Mouse (Mus musculus) monocyte, adult 2 months (primary cell): ENCODE results near the gene Tbl1xr1.

ENCODE experiments used
- DNase-seq, 2 experiments: peaks; one replicate each; pipeline ENCODE4 v3.0.0; 2022; ENCODE audit warnings: low spot score in 2 of 2, low read depth in 1 of 2

Tbl1xr1 gene

GRCm38 (mm10) chr3:22076561-22076935 lies at the start of gene Tbl1xr1:
TSS of gene Tbl1xr1 (plus strand) at chr3:22076652.
- DNase-seq: peak; percentile 71 to 80

GRCm38 (mm10) chr3:22038004-22038403 lies 38.4 kb upstream of the Tbl1xr1 start:
- DNase-seq: no peak

- no peak for DNase-seq
Measured at GRCm38 (mm10) chr3:22039036-22039795, 37.2 kb upstream of the Tbl1xr1 start.

GRCm38 (mm10) chr3:22040627-22041026 lies 35.8 kb upstream of the Tbl1xr1 start:
- DNase-seq: no peak

- DNase-seq: no peak
Measured at GRCm38 (mm10) chr3:22047203-22047602, 29.2 kb upstream of the Tbl1xr1 start.

GRCm38 (mm10) chr3:22056664-22057328 lies 19.7 kb upstream of the Tbl1xr1 start:
- DNase-seq: no peak

- no peak for DNase-seq
Measured at GRCm38 (mm10) chr3:22058206-22058804, 18.1 kb upstream of the Tbl1xr1 start.

GRCm38 (mm10) chr3:22061163-22061562 lies 15.3 kb upstream of the Tbl1xr1 start:
- no peak for DNase-seq

GRCm38 (mm10) chr3:22068621-22069020 lies 7.8 kb upstream of the Tbl1xr1 start:
- DNase-seq: no peak

- no peak for DNase-seq
Measured at GRCm38 (mm10) chr3:22073916-22074315, 2.5 kb upstream of the Tbl1xr1 start.

- DNase-seq: no peak
Measured at GRCm38 (mm10) chr3:22074591-22075294, 1.7 kb upstream of the Tbl1xr1 start.

GRCm38 (mm10) chr3:22075517-22075886 lies 950 bp upstream of the Tbl1xr1 start:
- DNase-seq: no peak

GRCm38 (mm10) chr3:22075887-22076560 lies 428 bp upstream of the Tbl1xr1 start:
- DNase-seq: peak; percentile 57 to 73

GRCm38 (mm10) chr3:22076936-22077656 lies 644 bp downstream of the Tbl1xr1 start:
- peak; percentile 47 to 66 for DNase-seq

- no peak for DNase-seq
Measured at GRCm38 (mm10) chr3:22077657-22078475, 1.4 kb downstream of the Tbl1xr1 start.

GRCm38 (mm10) chr3:22078529-22078928 lies 2.1 kb downstream of the Tbl1xr1 start:
- DNase-seq: no peak

GRCm38 (mm10) chr3:22081869-22082268 lies 5.4 kb downstream of the Tbl1xr1 start:
- DNase-seq: no peak

- DNase-seq: no peak
Measured at GRCm38 (mm10) chr3:22082823-22083222, 6.4 kb downstream of the Tbl1xr1 start.

- no peak for DNase-seq
Measured at GRCm38 (mm10) chr3:22084222-22084996, 8.0 kb downstream of the Tbl1xr1 start.
